Mouse (Mus musculus) cerebellum, adult 11-12 months (tissue): Measurements from ENCODE around the gene Snrnp35.
A peak's percentile ranks its signal among the peaks of the same experiment; 100 is the strongest.
"Not testable (repeated sequence)": the region's sequence is repeated elsewhere in the genome, so short reads cannot be mapped to it uniquely, and the experiment has no call there.

Source experiments
- DNase-seq: peaks from one replicate; pipeline ENCODE4 v3.0.0; 2022

The Snrnp35 gene

DNA sequence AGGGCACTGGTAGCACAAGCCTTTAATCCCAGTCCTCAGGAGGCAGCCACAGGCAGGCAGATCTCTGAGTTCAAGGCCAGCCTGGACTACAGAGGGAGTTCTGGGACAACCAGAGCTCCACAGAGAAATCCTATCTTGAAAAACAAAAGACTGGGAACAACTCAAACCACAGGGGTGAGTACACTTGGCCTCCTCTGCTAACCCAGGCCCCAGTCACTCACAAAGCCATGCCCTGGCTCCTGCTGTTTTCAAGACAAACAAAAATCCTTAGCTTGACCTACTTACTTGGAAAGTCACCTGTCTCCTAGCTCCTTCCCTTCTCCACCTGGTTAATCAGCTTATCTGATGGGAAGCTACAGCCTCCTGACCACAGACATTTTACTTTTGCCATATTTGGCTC is 18.0 kb upstream of the Snrnp35 start:
- no peak for DNase-seq

DNA sequence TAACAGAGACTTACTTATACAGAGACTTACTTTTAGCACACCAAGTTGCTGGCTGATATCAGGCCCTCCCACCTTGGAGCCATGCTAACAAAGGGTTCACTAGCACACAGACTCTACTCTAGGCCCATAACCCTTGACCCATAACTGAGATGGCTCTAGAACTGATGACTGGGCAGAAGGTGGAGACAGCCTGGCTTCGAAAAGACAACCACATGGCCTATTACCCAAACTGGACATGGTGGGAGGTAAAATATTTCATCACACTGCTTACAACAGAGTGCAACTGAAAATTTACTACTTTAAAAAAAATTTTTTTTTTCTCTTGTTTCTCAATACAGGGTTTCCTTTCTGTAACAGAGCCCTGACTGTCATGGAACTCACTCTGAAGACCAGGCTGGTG is 15.2 kb upstream of the Snrnp35 start:
- no peak for DNase-seq

DNA sequence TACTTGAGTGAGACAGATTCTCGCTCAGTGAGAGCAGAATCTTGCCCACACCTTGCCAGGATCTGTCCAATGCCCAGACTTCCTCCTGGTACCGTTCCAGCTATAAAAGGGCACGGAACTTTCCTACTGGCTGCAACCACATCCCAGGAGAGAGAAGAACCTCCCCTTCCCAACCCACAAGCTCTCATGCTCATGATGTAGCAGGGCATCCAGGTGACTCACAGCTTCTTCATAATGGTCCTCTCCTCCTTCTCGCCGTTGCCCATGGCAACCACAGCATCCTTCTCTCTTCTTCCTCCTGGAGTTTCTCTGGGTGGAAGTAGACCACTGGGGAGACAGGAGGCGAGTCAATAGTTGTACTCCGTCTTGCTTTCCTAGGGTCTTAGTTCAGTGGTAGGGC is 14.6 kb upstream of the Snrnp35 start:
- DNase-seq = no peak

DNA sequence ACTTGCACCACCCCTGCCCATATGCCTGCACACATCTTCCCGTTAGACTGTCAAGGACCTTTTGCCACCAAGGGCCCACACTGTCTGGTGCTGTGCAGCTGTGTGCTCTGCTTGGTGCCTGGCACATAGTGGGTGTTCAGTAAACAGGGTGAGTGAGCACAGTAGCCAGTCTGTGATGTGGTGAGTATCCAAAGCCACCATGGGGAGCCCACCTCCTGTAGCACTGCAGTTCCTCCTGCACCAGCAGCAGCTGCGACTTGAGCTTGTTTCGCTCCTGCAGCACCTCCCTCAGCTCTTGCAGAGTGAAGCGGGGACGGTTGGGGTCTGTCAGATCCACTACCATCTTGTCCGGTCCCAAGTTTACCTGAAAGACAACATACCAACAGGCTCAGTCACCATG is 13.4 kb upstream of the Snrnp35 start:
- no peak for DNase-seq

DNA sequence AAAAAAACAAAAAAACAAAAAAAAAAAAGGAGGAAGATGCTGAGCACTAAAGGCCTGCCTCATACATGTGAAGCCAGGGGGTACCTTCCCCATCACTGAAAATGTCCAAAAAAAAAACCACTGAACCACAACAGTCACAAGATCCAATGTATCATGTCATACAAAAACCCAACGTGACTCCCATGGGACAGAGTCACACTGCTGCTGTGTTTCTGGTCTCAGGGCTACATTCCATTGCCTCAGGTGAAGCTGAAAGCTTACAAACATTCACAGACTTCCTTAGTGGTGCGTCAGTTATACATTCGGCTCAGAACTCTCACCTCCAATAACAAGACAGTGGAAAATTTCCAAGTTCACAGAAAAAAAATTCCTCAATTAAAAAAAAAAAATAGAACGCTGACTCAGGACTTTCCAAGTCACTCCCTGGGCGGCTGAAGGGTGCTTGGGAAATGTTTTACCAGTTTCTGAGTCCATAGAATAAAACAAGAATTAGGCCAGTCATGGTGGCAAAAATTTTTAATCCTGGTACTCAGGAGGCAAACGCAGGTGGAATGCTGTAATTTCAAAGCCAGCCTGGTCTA is 12.3 kb upstream of the Snrnp35 start:
- DNase-seq = no peak

DNA sequence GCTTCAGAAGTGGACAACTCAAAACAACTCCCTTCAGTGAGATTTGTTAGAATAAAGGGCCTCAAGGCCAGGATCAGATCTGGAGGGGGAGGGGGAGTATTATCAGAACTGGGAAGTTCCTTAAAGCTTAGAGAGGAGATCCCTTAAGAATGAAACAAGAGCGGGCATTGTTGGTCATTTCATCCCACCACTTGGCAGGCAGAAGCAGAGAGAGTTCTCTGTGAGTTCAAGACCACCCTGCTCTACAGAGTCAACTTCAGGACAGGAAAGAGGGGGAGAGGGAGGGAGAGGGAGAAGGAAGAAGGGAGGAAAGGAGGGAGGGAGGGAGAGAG is 4.1 kb upstream of the Snrnp35 start:
- peak; percentile 36 for DNase-seq

DNA sequence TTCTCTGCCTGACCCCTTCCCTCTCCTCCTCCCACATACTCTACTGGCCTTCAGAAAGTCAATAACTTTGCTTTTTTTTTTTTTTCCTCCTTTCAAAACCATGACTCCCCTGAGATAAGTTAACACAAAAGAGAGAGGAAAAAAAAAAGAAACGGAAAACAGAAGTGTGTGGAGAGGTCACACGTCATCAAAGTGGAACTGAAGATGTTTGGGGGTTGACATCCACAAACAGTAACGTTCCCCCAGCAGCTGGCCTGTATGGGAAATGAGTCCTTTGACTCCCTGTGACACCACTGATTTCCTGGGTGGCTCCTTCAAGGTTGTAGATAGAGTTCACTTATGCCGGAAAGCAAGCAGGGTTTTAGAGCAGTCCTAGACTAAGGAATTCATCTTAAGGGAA is 2.8 kb upstream of the Snrnp35 start:
- DNase-seq = no peak

DNA sequence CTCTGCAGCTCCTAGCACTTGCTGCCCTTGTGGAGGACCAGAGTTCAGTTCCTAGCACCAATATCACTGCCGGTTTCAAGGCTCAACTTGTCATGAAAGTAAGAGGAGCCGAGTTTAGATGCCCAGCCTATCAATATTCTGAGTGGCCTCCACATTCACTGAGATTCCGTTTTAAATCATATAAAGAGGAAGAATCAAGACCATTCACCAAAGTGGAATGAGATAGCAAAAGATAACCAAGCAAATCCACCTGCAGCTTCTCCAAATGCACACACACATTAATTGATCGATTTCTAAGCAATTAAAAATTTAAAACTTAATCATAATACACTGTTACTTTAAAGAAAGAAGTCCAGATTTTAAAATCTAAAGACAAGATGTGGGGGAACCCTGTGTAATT is 1.2 kb upstream of the Snrnp35 start:
- DNase-seq = no peak

DNA sequence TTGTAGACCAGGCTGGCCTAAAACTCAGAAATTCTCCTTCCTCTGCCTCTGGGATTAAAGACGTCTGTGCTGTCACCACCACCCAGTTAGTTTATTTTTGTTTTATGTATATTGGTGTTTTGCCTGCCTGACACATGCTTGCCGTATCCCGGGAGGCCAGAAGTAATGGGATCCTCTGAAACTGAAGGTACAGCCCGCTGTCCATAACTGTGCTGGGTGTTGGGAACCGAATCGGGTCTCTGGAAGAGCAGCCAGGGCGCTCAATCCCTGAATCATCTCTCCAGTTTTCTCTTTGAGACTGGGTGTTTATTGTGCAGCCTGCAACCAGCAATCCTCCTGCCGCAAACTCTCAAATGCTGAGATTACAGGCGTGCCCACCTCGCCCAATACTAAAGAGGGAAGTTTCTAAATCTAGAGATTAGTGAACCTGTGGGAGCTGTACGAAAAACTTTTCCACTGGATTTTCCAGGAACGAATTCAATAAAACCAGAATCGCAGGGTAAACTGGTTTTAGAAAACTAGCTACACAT is 433 bp upstream of the Snrnp35 start:
- no peak for DNase-seq

DNA sequence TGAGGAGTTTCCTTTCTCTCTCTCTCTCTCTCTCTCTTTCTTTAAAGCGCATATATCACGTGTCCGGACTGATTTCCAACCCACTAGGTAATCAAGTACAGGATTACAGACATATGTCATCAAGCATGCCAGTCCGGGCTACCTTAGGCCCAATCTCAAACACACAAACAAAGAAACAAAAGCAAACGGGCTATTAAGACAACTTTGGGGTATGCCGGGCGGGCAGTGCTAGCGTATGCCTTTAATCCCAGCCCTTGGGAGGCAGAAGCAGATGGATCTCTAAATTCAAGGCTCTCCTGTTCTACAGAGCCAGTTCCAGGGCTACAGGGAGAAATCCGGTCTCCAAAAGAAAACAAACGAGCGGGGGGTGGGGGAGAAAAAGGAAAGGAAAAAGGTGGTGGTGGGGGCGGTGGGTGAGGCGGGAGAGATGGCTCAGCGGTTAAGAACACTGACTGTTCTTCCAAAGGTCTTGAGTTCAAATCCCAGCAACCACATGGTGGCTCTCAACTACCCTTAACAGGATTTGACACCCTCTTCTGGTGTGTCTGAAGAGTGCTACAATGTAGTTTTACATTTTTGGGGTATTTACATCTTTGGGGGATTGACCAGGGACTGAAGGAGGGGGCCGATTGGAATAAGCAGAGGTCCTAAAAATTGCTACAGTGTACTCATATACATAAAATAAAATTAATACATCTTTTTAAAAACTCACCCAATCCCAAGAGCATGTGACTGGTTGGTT is 892 bp downstream of the Snrnp35 start:
- no peak for DNase-seq

DNA sequence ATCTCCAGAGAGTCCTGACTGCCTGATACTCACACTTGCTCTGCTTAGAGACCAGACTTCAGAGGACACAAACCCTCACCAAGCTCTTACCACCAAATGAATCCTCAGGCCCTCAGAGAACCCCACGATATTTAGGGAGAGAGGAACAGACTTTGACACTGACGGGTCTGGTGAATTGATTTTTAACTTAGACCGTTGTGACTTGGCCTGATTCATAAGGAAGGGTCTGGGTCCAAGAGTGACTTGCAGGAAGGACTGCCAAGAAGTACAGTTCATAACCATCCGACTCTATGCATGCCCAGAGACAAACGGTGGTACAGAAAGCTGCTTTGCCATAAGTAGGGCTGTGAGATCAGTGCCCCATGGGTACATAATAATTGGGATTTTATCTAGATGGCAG is 2.7 kb downstream of the Snrnp35 start:
- DNase-seq = no peak

DNA sequence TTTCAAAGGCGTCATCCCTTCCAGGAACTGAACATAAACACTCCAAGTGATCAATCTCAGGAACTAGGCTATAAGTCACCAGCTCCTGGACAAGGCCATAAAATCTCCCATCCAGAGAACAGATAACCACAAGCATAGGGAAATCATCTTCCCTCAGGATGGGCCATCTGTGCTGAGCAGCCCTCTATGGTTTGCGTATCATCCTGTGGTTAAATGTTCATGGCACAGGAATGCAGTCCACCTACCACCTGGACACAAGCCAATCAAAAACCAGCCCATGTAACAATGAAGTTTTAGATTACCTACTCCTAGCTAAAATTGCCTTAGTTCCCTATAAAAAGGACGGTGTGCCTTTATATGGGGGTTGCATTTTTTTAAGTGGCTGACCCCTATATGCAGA is 6.0 kb downstream of the Snrnp35 start:
- no peak for DNase-seq

DNA sequence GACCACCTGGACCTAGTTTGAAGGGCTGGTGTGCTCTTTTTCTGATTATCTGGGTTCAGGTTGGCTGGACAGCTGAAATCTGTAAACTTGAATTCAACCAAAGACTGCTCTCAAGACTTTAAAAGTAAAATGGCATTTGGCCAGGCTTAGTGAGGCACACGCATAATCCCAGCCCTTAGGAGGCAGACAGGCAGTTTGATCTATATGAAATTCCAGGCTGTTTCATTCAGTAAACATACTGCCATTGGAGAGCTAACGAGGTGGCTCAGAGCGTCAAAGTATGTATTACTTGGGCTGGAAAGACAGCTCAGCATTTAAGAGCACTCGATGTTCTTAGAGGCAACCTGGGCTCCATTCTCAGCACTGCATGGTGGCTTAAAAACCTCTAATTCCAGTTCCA is 8.8 kb downstream of the Snrnp35 start:
- no peak for DNase-seq

DNA sequence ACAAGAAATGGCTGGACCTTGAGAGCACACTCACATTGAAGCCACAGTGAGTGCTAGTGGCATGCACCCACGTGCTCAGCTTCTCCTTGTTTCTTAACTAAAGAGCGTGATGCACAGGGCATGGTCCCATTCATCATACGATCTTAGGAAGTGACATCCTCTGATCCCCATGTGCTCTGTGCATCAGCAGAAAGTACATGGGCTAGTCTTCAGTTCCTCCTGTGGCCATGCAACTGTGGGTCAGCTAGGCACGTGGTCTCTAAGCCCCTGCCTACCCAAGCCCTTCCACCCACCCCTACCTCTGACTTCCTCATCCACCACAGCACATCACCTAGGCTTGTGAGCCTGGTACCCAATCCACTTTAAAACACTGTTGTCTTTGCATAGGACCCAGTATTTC is 9.7 kb downstream of the Snrnp35 start:
- no peak for DNase-seq

DNA sequence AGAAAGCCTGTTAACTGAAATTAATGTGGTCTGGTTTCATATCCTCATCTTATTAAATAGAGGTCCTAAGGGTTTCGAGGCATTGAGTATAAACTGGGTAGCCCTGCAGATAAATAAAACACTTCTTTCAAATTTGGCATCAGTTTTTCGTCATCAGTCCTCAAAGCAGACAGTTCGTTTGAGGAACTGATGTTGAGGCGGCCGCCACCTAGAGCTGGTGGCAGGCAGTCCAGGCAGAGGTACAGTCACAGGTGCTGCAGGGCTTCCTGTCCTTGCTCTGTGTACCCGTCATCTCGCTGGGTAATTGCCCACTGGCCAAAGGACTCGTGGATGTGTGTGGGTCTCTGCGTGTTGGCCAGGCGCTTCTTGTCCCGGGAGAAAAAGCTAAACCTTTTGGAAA is 10.5 kb downstream of the Snrnp35 start:
- no peak for DNase-seq

DNA sequence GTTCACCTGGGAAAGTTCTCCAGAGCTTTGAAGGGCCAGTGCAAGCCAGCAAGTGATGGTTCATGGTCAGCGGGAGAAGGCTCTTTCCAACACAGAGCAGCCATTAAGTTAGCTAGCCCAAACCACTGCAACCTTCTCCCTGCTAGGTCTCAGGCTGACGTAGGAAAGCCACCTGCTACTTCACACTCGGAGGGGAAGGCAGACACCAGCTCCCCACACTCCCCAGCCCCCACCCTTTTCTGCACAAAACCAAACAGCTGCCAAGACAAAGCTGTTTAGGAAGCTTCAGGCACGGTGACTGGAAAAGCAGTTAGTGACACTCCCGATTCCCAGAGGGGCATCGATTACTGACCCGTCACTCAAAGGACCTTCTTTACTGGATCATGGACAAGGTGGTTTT is 12.6 kb downstream of the Snrnp35 start:
- no peak for DNase-seq

DNA sequence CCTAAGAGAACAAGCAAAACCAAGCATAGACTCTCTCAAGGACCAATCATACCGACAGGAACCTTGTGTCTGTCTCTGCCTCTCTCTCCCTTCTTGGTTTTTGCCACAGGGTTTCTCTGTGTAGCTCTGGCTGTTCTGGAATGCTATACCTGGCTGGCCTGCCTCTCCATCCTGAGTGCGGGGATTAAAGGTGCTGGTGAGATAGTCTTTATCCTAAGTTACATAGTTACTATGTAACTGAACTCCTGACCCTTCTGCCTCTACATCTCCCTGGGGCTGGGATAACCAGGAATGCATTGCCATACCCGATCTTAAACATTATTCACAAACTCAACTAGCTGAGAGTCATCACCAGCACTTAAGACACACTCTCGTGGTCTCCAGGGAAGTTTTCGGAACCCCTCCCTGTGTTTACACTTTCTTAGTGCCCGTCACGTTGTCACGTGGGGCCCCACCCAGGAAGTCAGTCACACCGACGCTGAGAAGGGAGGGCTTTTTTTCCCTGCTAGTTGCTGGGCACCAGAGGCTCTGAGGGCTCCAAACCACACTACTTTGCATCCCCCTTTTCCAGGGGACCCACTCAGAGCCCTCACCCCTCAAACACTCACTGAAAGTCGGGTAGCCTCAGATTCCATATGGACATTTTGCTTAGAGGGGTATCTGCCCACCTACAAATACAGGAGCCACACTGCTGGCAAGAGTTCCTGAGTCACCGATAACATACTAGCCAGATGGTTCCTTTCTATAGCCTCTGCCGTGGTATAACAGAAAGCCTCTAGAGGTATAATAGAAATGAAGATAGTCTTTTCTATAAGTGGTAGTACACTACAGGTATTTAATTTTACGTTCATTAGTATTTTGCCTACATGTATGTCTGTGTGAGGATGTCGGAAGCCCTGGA is 13.9 kb downstream of the Snrnp35 start:
- no peak for DNase-seq

DNA sequence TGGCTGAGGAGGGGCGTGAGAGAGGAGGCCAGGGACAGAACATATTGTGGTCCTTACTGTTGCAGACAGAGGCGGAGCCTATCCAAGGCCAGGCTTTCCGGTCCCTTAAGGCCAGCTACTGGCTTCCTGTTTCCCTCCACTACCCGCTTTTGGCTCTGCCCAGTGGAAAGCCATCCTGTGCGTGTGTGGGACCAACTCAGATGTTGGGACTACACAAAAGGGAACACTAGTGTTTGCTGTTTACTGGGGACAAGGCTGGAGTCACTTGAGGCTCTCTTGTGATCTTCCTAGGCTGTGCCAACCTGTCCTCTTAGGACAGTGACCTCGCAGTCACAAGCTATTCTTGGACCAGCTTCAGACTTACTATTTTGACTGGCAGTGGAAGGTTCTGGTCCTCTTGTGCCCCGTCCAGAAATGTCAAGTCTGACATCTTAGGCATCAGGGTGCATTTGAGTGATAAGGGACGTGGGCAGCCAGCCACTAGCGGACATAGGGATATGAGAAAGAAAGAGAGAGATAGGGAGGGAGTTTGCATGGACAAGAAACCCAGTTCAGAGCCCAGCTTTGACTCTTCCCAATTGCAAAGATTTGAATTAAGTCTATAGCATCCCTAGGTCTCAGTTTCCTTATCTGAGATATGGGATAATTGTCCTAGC is 15.4 kb downstream of the Snrnp35 start:
- DNase-seq = no peak

DNA sequence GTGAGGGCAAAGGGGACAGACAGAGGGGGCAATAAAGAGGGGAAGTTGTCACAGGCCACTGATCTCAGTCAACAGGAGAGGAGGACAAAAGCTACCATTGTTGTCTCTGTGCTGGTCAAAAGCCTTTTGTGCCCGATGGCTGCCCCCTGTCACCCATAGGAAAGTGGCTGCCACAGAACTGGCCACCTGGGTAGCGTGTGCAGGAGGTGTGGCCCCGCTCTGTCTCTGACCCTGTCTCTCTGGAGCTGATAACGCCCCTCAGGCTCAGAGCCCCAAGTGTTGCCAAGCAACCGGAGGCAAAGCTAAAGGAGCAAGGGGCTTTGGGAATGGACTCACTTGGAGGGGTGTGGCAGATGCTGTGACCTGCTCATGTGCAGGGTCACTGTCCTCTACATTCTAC is 16.1 kb downstream of the Snrnp35 start:
- DNase-seq = no peak

DNA sequence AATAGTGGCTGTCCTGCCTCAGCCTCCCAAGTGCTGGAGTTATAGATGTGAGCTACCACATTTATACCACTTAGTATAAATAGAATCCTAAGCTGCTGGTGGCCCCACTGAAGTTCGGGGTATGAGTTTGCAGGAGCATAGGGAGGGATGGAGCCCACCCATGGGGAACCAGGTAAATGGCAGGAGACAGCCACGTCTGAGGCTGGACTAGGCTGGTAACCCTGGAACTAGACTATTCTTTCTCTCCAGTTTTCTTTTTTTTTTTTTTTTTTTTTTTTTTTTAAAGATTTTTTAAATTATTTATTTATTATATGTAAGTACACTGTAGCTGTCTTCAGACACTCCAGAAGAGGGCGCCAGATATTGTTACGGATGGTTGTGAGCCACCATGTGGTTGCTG is 17.1 kb downstream of the Snrnp35 start:
- DNase-seq = not testable (repeated sequence)

DNA sequence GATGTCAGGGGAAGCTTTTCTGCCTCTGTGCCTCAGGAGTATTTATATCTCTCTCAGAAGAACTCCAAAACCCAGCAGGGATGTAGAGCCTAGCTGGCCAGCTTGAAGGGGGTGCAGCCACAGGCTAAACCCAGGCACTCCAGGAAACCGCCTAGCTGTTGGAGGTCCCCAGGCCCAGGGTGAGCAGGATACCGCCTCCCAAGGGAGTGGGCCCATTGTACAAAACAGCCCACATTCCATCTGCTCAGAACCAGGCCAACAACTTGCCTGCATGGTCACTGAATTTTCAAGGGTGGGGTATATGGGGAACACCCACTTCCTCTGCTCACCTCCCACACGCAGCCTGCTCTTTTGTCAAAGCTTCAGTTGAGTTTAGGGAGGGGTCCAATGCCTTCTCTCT is 17.6 kb downstream of the Snrnp35 start:
- no peak for DNase-seq

DNA sequence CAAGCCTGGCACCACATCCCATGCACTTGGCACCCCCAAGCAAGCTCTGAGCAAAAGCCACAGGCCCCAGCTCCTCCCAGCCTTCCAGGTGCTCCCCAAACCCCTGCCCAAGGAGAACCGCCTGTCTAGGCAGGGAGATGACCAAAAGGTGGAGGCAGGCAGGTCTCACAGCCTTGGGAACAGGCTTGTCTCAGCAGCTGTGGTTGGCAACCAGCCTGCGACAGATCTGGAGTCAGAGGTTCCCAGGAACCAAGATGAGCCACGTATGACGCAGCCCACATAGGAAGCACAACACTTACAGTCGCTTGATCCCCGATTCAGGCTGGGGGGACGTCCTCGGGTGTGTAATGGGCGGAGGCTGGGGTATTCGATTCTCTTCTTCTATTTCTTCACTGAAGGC is 18.6 kb downstream of the Snrnp35 start:
- DNase-seq = no peak

DNA sequence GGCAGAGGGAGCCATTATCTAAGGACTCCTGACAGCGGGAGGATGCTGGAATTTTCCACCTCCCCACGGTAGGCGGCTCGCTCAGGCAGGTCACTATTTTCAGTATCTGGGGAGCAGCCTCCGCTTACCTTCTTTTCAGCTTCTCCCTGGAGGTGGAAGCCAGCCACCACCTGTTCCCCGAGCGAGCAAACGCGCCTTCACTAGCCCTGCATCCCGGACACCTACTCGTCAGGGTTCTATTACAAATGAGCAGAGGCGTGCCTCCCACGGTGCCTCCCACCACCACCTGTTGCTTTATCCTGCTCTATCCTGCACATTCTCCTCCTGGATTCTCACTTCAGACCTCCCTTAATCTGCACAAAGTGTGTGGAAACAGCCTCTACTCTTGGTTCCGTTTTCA is 20.8 kb downstream of the Snrnp35 start:
- DNase-seq = no peak

DNA sequence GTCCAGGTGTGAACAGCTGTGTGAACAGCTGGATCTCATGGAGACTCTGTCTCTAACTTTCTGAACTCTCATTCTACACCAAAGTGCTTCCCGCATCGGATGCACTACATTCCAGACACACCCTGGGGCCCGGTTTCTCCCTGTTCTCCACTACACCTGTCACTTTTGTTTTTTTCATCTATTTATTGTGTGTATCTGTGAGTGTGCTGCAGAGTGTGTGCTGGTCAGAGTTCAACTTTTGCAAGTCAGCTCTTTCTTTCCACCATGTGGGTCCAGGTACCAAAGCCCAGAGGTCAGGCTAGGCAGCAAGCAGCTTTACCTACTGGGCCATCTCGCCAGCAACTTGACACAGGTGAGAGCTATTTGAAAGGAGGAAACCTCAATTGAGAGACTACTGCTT is 22.3 kb downstream of the Snrnp35 start:
- no peak for DNase-seq
